ENCODE assay signal across 13 mouse cellular contexts in genomic region chr17:90836154-90837021, GRCm38 (mm10).
DNase-seq lines count a peak whose midpoint lies in the region; ATAC-seq and TF ChIP-seq lines count a peak whose summit lies in the region.
"Had no signal": no experiment of that assay in that cellular context is flagged by ENCODE, and none has a peak within 500 bp of the region (broad histone marks: within the 10 kb centered on the region; RNA-seq: fewer than 3 reads in every experiment).

No protein-coding gene starts in this region.

- peak; percentile 34; the same call in 1 of the 2 replicates for ATAC-seq in hindbrain, embryonic 13.5 days (ENCODE audit: low FRiP score)
- no peak for ATAC-seq in hindbrain, embryonic 11.5 days (ENCODE audit: low FRiP score)
- no peak for ATAC-seq in hindbrain, postnatal 0 days
- no peak for ATAC-seq in midbrain, postnatal 0 days (ENCODE audit: low FRiP score)
- ATAC-seq: CD4-positive, CD25-positive, alpha-beta regulatory T cell, adult 4 months had no signal

- H3K27ac ChIP-seq in hindbrain, embryonic 13.5 days = peak overlapping the region; percentile 73
- no peak overlapping the region for H3K27ac ChIP-seq in hindbrain, embryonic 11.5 days (ENCODE audit: low read depth, low read length)
- H3K27ac ChIP-seq in hindbrain, postnatal 0 days = peak overlapping the region; percentile 32; the same call in 1 of the 2 replicates
- H3K27ac ChIP-seq in midbrain, postnatal 0 days (ENCODE audit: low read depth, low read length) = peak overlapping the region; percentile 55
- H3K27ac ChIP-seq: liver, embryonic 14.5 days had no signal

- H3K27me3 ChIP-seq in hindbrain, embryonic 13.5 days = no peaks in the 10 kb centered on the region
- no peaks in the 10 kb centered on the region for H3K27me3 ChIP-seq in hindbrain, embryonic 11.5 days (ENCODE audit: control insufficient read depth, insufficient read depth, low read length)
- no peaks in the 10 kb centered on the region for H3K27me3 ChIP-seq in hindbrain, postnatal 0 days (ENCODE audit: insufficient read depth, low read length)
- no peaks in the 10 kb centered on the region for H3K27me3 ChIP-seq in midbrain, postnatal 0 days (ENCODE audit: insufficient read depth, low read length)

- no peak overlapping the region for H3K4me2 ChIP-seq in hindbrain, embryonic 13.5 days
- no peak overlapping the region for H3K4me2 ChIP-seq in hindbrain, embryonic 11.5 days (replicated peaks; ENCODE audit: low read depth, low read length)
- no peak overlapping the region for H3K4me2 ChIP-seq in hindbrain, postnatal 0 days (ENCODE audit: low read depth, low read length)
- no peak overlapping the region for H3K4me2 ChIP-seq in midbrain, postnatal 0 days (ENCODE audit: low read depth, low read length, poor library complexity, severe bottlenecking)

- TF ChIP-seq CTCF in hindbrain, postnatal 0 days (IDR thresholded peaks at IDR 0.05; ENCODE audit: low read depth) = no peak
- no peak for TF ChIP-seq CTCF in midbrain, postnatal 0 days (IDR thresholded peaks at IDR 0.05)

- intact Hi-C loops in heart, postnatal 25 days (cut with DNase I) = no loop called here

- no peaks in the 10 kb centered on the region for H3K36me3 ChIP-seq in hindbrain, embryonic 13.5 days
- no peaks in the 10 kb centered on the region for H3K36me3 ChIP-seq in hindbrain, embryonic 11.5 days (ENCODE audit: control insufficient read depth, insufficient read depth, low read length)
- H3K36me3 ChIP-seq in hindbrain, postnatal 0 days (ENCODE audit: insufficient read depth, low read length) = no peaks in the 10 kb centered on the region
- H3K36me3 ChIP-seq in midbrain, postnatal 0 days (ENCODE audit: insufficient read depth, low read length) = no peaks in the 10 kb centered on the region

- no peaks in the 10 kb centered on the region for H3K9me3 ChIP-seq in hindbrain, embryonic 13.5 days
- no peaks in the 10 kb centered on the region for H3K9me3 ChIP-seq in hindbrain, embryonic 11.5 days (ENCODE audit: control insufficient read depth, low read length)
- no peaks in the 10 kb centered on the region for H3K9me3 ChIP-seq in hindbrain, postnatal 0 days (ENCODE audit: low read length)
- H3K9me3 ChIP-seq in midbrain, postnatal 0 days (ENCODE audit: low read length) = no peaks in the 10 kb centered on the region

- 45% methylated on average over 4 of the region's 4 CpGs for WGBS in hindbrain, embryonic 13.5 days
- WGBS in hindbrain, embryonic 11.5 days = 60% methylated on average over 4 of the region's 4 CpGs
- 39% methylated on average over 4 of the region's 4 CpGs for WGBS in hindbrain, postnatal 0 days
- whole genome bisulfite sequencing in midbrain, postnatal 0 days = 39% methylated on average over 4 of the region's 4 CpGs

- H3K9ac ChIP-seq in hindbrain, embryonic 13.5 days = no peak overlapping the region
- H3K9ac ChIP-seq in hindbrain, embryonic 11.5 days (ENCODE audit: low read depth, low read length) = no peak overlapping the region
- no peak overlapping the region for H3K9ac ChIP-seq in hindbrain, postnatal 0 days (replicated peaks; ENCODE audit: low read length)
- H3K9ac ChIP-seq in midbrain, postnatal 0 days (replicated peaks; ENCODE audit: low read length, poor library complexity, severe bottlenecking) = no peak overlapping the region
- H3K9ac ChIP-seq: liver, embryonic 14.5 days had no signal

- no peak for DNase-seq in hindbrain, embryonic 11.5 days (ENCODE audit: low spot score)
- DNase-seq in cerebellum, adult 8-10 months = peak; percentile 49
- no peak for DNase-seq in hindbrain, postnatal 0 days (ENCODE audit: low spot score)
- no peak for DNase-seq in midbrain, postnatal 0 days (ENCODE audit: low spot score)
- DNase-seq in heart, postnatal 25 days (ENCODE audit: low spot score) = no peak
- no peak for DNase-seq in frontal cortex, postnatal 14 days (ENCODE audit: low spot score in 2 of 2)
- DNase-seq in adrenal gland, postnatal 14 days = no peak
- DNase-seq: gastrocnemius, postnatal 14 days; kidney, adult 2 months; lung, postnatal 14 days had no signal

- no peak overlapping the region for H3K4me3 ChIP-seq in hindbrain, embryonic 13.5 days
- H3K4me3 ChIP-seq in hindbrain, embryonic 11.5 days (ENCODE audit: low read depth, low read length) = no peak overlapping the region
- no peak overlapping the region for H3K4me3 ChIP-seq in hindbrain, postnatal 0 days (ENCODE audit: low read length)
- no peak overlapping the region for H3K4me3 ChIP-seq in midbrain, postnatal 0 days (ENCODE audit: low read depth, low read length)

- peaks cover 11% of the 10 kb centered on the region for H3K4me1 ChIP-seq in hindbrain, embryonic 13.5 days (replicated peaks)
- no peaks in the 10 kb centered on the region for H3K4me1 ChIP-seq in hindbrain, embryonic 11.5 days (replicated peaks; ENCODE audit: control insufficient read depth, insufficient read depth, low read length)
- H3K4me1 ChIP-seq in hindbrain, postnatal 0 days (ENCODE audit: insufficient read depth, low read length) = 0 out of 2 replicates have a peak, but pooled peaks cover 6% of the 10 kb centered on the region
- H3K4me1 ChIP-seq in midbrain, postnatal 0 days (ENCODE audit: insufficient read depth, low read length) = no peaks in the 10 kb centered on the region
